Mouse (Mus musculus) embryonic facial prominence, embryonic 10.5 days (tissue): Measurements from ENCODE around the gene Slc35e3. TPM values are rescaled to one million over a fixed set of nuclear protein-coding genes. Genes with fewer than 3 reads are reported as not detected.

Experiments used
- polyA plus RNA-seq: library from polyadenylated mRNA; unstranded; fragments of >200 nt; fragmentation: Nextera tagmentation; extraction: Ambion mirVana; gene quantifications from 2 replicates; pipeline ENCODE4 v1.2.1, GENCODE M21; 2016

Slc35e3 gene
- polyA plus RNA-seq, 1 experiment from 2014 or later: 24.7 TPM

Other genes starting within 250 kb of the Slc35e3 start
- gene Cpm, start 116.9 kb downstream of the Slc35e3 start, polyA plus RNA-seq: 8.3 and 11.6 TPM in 2 replicates
- gene Mdm2, start 35.6 kb downstream of the Slc35e3 start, polyA plus RNA-seq: 58.9 and 64.4 TPM in 2 replicates
- gene Nup107, start 46.3 kb upstream of the Slc35e3 start, polyA plus RNA-seq: 106 and 107 TPM in 2 replicates
- 125 and 135 TPM in 2 replicates for gene Rap1b, start 99.7 kb upstream of the Slc35e3 start, polyA plus RNA-seq